Mouse (Mus musculus) midbrain, embryonic 16.5 days (tissue): ENCODE measurements around the gene Eif2ak2. TPM values are rescaled to one million over a fixed set of nuclear protein-coding genes. Genes with fewer than 3 reads are reported as not detected.

Experiments used
- ATAC-seq: fragments of 200-750 bp; cut with Nextera tagmentation; 2 replicates; pipeline ENCODE4 v1.8.0; 2017; ENCODE audit warnings: moderate TSS enrichment
- H3K27ac ChIP-seq: fragments of 300-500 bp; sonication (generic); 2 replicates; pipeline ENCODE4 v1.5.1; 2014; ENCODE audit warnings: mild to moderate bottlenecking, low read length, mixed read lengths
- H3K27me3 ChIP-seq: fragments of 300-500 bp; sonication (generic); 2 replicates; pipeline ENCODE4 v1.6.1; 2014; ENCODE audit warnings: low read depth, low read length, mixed read lengths; ENCODE audit not compliant: control insufficient read depth, insufficient read depth
- H3K36me3 ChIP-seq: fragments of 300-500 bp; sonication (generic); 2 replicates; pipeline ENCODE4 v1.6.1; 2014; ENCODE audit warnings: mild to moderate bottlenecking, low read length, moderate library complexity, mixed read lengths; ENCODE audit not compliant: control insufficient read depth, insufficient read depth
- H3K4me1 ChIP-seq: fragments of 300-500 bp; sonication (generic); 2 replicates; pipeline ENCODE4 v1.6.1; 2014; ENCODE audit warnings: mild to moderate bottlenecking, low read length, mixed read lengths; ENCODE audit not compliant: control insufficient read depth, insufficient read depth
- H3K4me2 ChIP-seq: fragments of 300-500 bp; sonication (generic); 2 replicates; pipeline ENCODE4 v1.6.1; 2014; ENCODE audit warnings: mild to moderate bottlenecking, low read length, mixed read lengths
- H3K4me3 ChIP-seq: fragments of 300-500 bp; sonication (generic); 2 replicates; pipeline ENCODE4 v1.5.1; 2014; ENCODE audit warnings: low read depth, mild to moderate bottlenecking, low read length, moderate library complexity, mixed read lengths
- H3K9ac ChIP-seq: fragments of 300-500 bp; sonication (generic); 2 replicates; pipeline ENCODE4 v1.6.1; 2014; ENCODE audit warnings: low read depth, low read length, mixed read lengths
- H3K9me3 ChIP-seq: fragments of 300-500 bp; sonication (generic); replicated peaks from 2 replicates; pipeline ENCODE4 v1.6.1; 2014; ENCODE audit warnings: mild to moderate bottlenecking, low read length, mixed read lengths; ENCODE audit not compliant: control insufficient read depth, poor library complexity, severe bottlenecking
- WGBS: fragments of 180-500 bp; shearing (Covaris S2); extraction: QIAGEN DNeasy Blood & Tissue Kit; methylation state at CpG from one replicate; pipeline ENCODE4 v1.1.7; 2014; 5-methylcytosine and 5-hydroxymethylcytosine counted together
- polyA plus RNA-seq: library from polyadenylated mRNA; unstranded; fragments of >200 nt; fragmentation: Nextera tagmentation; extraction: Ambion mirVana; gene quantifications from 2 replicates; pipeline ENCODE4 v1.2.1, GENCODE M21; 2015

The Eif2ak2 gene
- polyA plus RNA-seq, 1 experiment from 2014 or later = 2.4 TPM

- no peaks in the 10 kb centered on the region for H3K36me3 ChIP-seq
- WGBS = 85% methylated on average over 6 of the region's 6 CpGs
- H3K4me1 ChIP-seq = no peaks in the 10 kb centered on the region
- H3K9ac ChIP-seq = no peak overlapping the region
- no peaks in the 10 kb centered on the region for H3K27me3 ChIP-seq
- no peaks in the 10 kb centered on the region for H3K9me3 ChIP-seq
- no peak overlapping the region for H3K4me3 ChIP-seq
- no peak for ATAC-seq
- no peak overlapping the region for H3K4me2 ChIP-seq
- H3K27ac ChIP-seq = no peak overlapping the region
Observed at GRCm38 (mm10) chr17:78873886-78874285, 8.5 kb downstream of the Eif2ak2 start.

- Histone ChIP-seq H3K4me1 (no peaks in the 10 kb centered on the region), H3K27me3 (no peaks in the 10 kb centered on the region), H3K9ac (no peak overlapping the region), H3K27ac (no peak overlapping the region), H3K36me3 (peaks cover 3% of the 10 kb centered on the region; the same call in 1 of the 2 replicates), H3K4me2 (no peak overlapping the region), H3K9me3 (no peaks in the 10 kb centered on the region), H3K4me3 (no peak overlapping the region)
- 88% methylated on average over 10 of the region's 10 CpGs for WGBS
- no peak for ATAC-seq
Observed at GRCm38 (mm10) chr17:78856243-78856642, 26.1 kb downstream of the Eif2ak2 start.

GRCm38 (mm10) chr17:78842271-78842928, 40.0 kb downstream of the Eif2ak2 start:
- Histone ChIP-seq H3K9me3 (no peaks in the 10 kb centered on the region), H3K36me3 (peaks cover 43% of the 10 kb centered on the region), H3K9ac (no peak overlapping the region), H3K4me2 (no peak overlapping the region), H3K27me3 (no peaks in the 10 kb centered on the region), H3K4me3 (no peak overlapping the region), H3K4me1 (no peaks in the 10 kb centered on the region), H3K27ac (no peak overlapping the region)
- WGBS = 97% methylated on average over 7 of the region's 7 CpGs
- no peak for ATAC-seq

GRCm38 (mm10) chr17:78836056-78836455, 46.3 kb downstream of the Eif2ak2 start:
- Histone ChIP-seq H3K9ac (peak overlapping the region; percentile 74), H3K27me3 (no peaks in the 10 kb centered on the region), H3K4me1 (peaks cover 21% of the 10 kb centered on the region), H3K4me3 (peak overlapping the region; percentile 89), H3K36me3 (peaks cover 9% of the 10 kb centered on the region), H3K27ac (peak overlapping the region; percentile 87), H3K9me3 (no peaks in the 10 kb centered on the region), H3K4me2 (peak overlapping the region; percentile 94)
- 26% methylated on average over 2 of the region's 2 CpGs for WGBS
- no peak for ATAC-seq

- ATAC-seq = peak; percentile 99
Observed at GRCm38 (mm10) chr17:78834856-78835835, 47.2 kb downstream of the Eif2ak2 start, which contains the start of the genes Heatr5b and Gpatch11. Heatr5b (minus strand) TSS chr17:78835364. Gpatch11 (plus strand) TSS chr17:78835567.

GRCm38 (mm10) chr17:78824346-78824745, 58.0 kb downstream of the Eif2ak2 start:
- no peak overlapping the region for H3K4me3 ChIP-seq
- no peak overlapping the region for H3K9ac ChIP-seq
- no peaks in the 10 kb centered on the region for H3K9me3 ChIP-seq
- H3K4me2 ChIP-seq = no peak overlapping the region
- H3K27me3 ChIP-seq = no peaks in the 10 kb centered on the region
- H3K27ac ChIP-seq = no peak overlapping the region
- ATAC-seq = no peak
- 95% methylated on average over 13 of the region's 13 CpGs for WGBS
- H3K4me1 ChIP-seq = no peaks in the 10 kb centered on the region
- peaks cover 35% of the 10 kb centered on the region for H3K36me3 ChIP-seq

More at GRCm38 (mm10) chr17:78834856-78835835, 47.2 kb downstream of the Eif2ak2 start, which contains the start of the genes Heatr5b and Gpatch11:
- Histone ChIP-seq H3K36me3 (peaks cover 12% of the 10 kb centered on the region), H3K4me3 (peak within 1 kb of the TSS; percentile 89), H3K4me2 (peak within 1 kb of the TSS; percentile 94), H3K9ac (peak within 1 kb of the TSS; percentile 93), H3K27ac (peak within 1 kb of the TSS; percentile 87), H3K4me1 (peaks cover 21% of the 10 kb centered on the region), H3K9me3 (no peaks in the 10 kb centered on the region), H3K27me3 (no peaks in the 10 kb centered on the region)
- WGBS = under 1% methylated on average over 81 of the region's 81 CpGs

GRCm38 (mm10) chr17:78809582-78809981, 72.8 kb downstream of the Eif2ak2 start:
- Histone ChIP-seq H3K9me3 (no peaks in the 10 kb centered on the region), H3K4me1 (no peaks in the 10 kb centered on the region), H3K36me3 (peaks cover 22% of the 10 kb centered on the region), H3K27ac (no peak overlapping the region), H3K9ac (no peak overlapping the region), H3K27me3 (no peaks in the 10 kb centered on the region), H3K4me3 (no peak overlapping the region), H3K4me2 (no peak overlapping the region)
- WGBS = 93% methylated on average over 3 of the region's 3 CpGs
- ATAC-seq = no peak

GRCm38 (mm10) chr17:78809019-78809418, 73.4 kb downstream of the Eif2ak2 start:
- Histone ChIP-seq H3K27ac (no peak overlapping the region), H3K9ac (no peak overlapping the region), H3K27me3 (no peaks in the 10 kb centered on the region), H3K9me3 (no peaks in the 10 kb centered on the region), H3K4me2 (no peak overlapping the region), H3K4me3 (no peak overlapping the region), H3K36me3 (peaks cover 26% of the 10 kb centered on the region), H3K4me1 (no peaks in the 10 kb centered on the region)
- ATAC-seq = no peak
